Mouse (Mus musculus): ENCODE measurements around the gene Ghrh. TPM values are rescaled to one million over a fixed set of nuclear protein-coding genes. Genes with fewer than 3 reads are reported as not detected.
A peak's percentile ranks its signal among the peaks of the same experiment; 100 is the strongest.

The Ghrh gene
- polyA plus RNA-seq, 1 experiment from 2014 or later: not detected

- Histone ChIP-seq H3K9ac (replicated peaks; ENCODE audit: low read length) (no peak overlapping the region), H3K36me3 (ENCODE audit: insufficient read depth, low read length) (0 out of 2 replicates have a peak, but pooled peaks cover 11% of the 10 kb centered on the region), H3K4me2 (replicated peaks; ENCODE audit: low read depth, low read length) (no peak overlapping the region), H3K27ac (ENCODE audit: low read length) (no peak overlapping the region), H3K4me3 (ENCODE audit: low read length) (no peak overlapping the region), H3K4me1 (ENCODE audit: insufficient read depth, low read length) (peaks cover 17% of the 10 kb centered on the region; the same call in 1 of the 2 replicates), H3K27me3 (ENCODE audit: insufficient read depth, low read length) (no peaks in the 10 kb centered on the region), H3K9me3 (ENCODE audit: low read length) (no peaks in the 10 kb centered on the region)
- ATAC-seq (ENCODE audit: low FRiP score, low TSS enrichment): no peak
- WGBS: 30% methylated on average over 14 of the region's 14 CpGs
Observed at GRCm38 (mm10) chr2:157375794-157376757, 28.8 kb upstream of the Ghrh start.

GRCm38 (mm10) chr2:157375051-157375450, 27.7 kb upstream of the Ghrh start:
- Histone ChIP-seq H3K4me2 (replicated peaks; ENCODE audit: low read depth, low read length) (no peak overlapping the region), H3K4me3 (ENCODE audit: low read length) (no peak overlapping the region), H3K36me3 (ENCODE audit: insufficient read depth, low read length) (0 out of 2 replicates have a peak, but pooled peaks cover 10% of the 10 kb centered on the region), H3K4me1 (ENCODE audit: insufficient read depth, low read length) (peaks cover 17% of the 10 kb centered on the region; the same call in 1 of the 2 replicates), H3K27me3 (ENCODE audit: insufficient read depth, low read length) (no peaks in the 10 kb centered on the region), H3K9me3 (ENCODE audit: low read length) (no peaks in the 10 kb centered on the region), H3K9ac (replicated peaks; ENCODE audit: low read length) (no peak overlapping the region), H3K27ac (ENCODE audit: low read length) (no peak overlapping the region)
- 58% methylated on average over 8 of the region's 8 CpGs for WGBS
- no peak for ATAC-seq (ENCODE audit: low FRiP score, low TSS enrichment)

- Histone ChIP-seq H3K4me3 (ENCODE audit: low read length) (no peak overlapping the region), H3K4me2 (replicated peaks; ENCODE audit: low read depth, low read length) (no peak overlapping the region), H3K36me3 (ENCODE audit: insufficient read depth, low read length) (0 out of 2 replicates have a peak, but pooled peaks cover 10% of the 10 kb centered on the region), H3K27me3 (ENCODE audit: insufficient read depth, low read length) (no peaks in the 10 kb centered on the region), H3K4me1 (ENCODE audit: insufficient read depth, low read length) (peaks cover 17% of the 10 kb centered on the region), H3K9me3 (ENCODE audit: low read length) (no peaks in the 10 kb centered on the region), H3K9ac (replicated peaks; ENCODE audit: low read length) (no peak overlapping the region), H3K27ac (ENCODE audit: low read length) (no peak overlapping the region)
- no peak for ATAC-seq (ENCODE audit: low FRiP score, low TSS enrichment)
- WGBS: 69% methylated on average over 3 of the region's 3 CpGs
Observed at GRCm38 (mm10) chr2:157373681-157374080, 26.4 kb upstream of the Ghrh start.

DNA sequence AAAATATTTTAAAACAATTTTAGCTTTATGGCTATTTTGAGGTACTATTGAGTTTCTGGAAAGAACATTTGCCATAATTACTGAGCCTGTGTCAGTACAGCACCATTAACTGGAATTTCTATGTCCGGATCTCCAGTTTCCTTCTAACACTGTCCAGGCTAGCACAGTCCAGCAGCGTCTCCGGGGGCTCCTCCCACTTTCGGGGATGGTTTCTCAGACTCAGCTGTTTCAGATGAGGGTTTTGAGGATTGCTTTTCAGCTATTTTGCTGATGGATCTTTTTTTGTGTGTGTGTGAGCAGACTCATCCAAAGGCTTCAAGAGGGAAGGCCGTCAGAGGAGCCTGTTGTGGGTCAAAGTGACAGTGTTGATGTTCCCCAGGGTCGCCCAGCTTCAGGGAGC, 24.4 kb upstream of the Ghrh start:
- Histone ChIP-seq H3K4me1 (ENCODE audit: insufficient read depth, low read length) (peaks cover 30% of the 10 kb centered on the region), H3K9me3 (ENCODE audit: low read length) (no peaks in the 10 kb centered on the region), H3K27me3 (ENCODE audit: insufficient read depth, low read length) (no peaks in the 10 kb centered on the region), H3K4me3 (ENCODE audit: low read length) (no peak overlapping the region), H3K9ac (replicated peaks; ENCODE audit: low read length) (no peak overlapping the region), H3K27ac (ENCODE audit: low read length) (no peak overlapping the region), H3K4me2 (replicated peaks; ENCODE audit: low read depth, low read length) (no peak overlapping the region), H3K36me3 (ENCODE audit: insufficient read depth, low read length) (0 out of 2 replicates have a peak, but pooled peaks cover 10% of the 10 kb centered on the region)
- WGBS: 64% methylated on average over 6 of the region's 6 CpGs
- no peak for ATAC-seq (ENCODE audit: low FRiP score, low TSS enrichment)

DNA sequence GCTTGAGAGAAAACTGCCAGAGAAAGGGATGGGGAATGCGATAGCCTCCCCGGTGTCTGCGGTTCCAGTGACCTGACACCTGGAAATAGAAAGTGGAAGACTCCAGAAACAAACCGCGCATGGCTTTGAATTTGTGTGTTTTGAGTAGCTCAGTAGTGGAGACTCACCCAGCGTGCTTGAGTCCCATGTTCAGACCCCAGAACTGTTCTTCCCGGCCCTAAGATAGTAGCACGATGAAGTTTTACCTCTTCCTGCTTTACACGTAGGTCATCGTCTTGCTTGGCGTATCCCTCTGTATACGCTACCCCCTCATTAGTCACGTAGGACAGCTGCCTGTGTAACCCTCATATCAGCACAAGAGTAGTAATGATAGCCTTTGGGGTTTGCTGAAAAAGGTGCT, 20.7 kb upstream of the Ghrh start:
- no peaks in the 10 kb centered on the region for H3K36me3 ChIP-seq (ENCODE audit: insufficient read depth, low read length)
- H3K27me3 ChIP-seq (ENCODE audit: insufficient read depth, low read length): no peaks in the 10 kb centered on the region
- peak overlapping the region; percentile 94 for H3K27ac ChIP-seq (ENCODE audit: low read length)
- no peaks in the 10 kb centered on the region for H3K9me3 ChIP-seq (ENCODE audit: low read length)
- peaks cover 13% of the 10 kb centered on the region for H3K4me1 ChIP-seq (ENCODE audit: insufficient read depth, low read length)
- peak; percentile 35; the same call in 1 of the 2 replicates for ATAC-seq (ENCODE audit: low FRiP score, low TSS enrichment)
- peak overlapping the region; percentile 89 for H3K4me3 ChIP-seq (ENCODE audit: low read length)
- H3K9ac ChIP-seq (replicated peaks; ENCODE audit: low read length): peak overlapping the region; percentile 96
- peak overlapping the region; percentile 81 for H3K4me2 ChIP-seq (replicated peaks; ENCODE audit: low read depth, low read length)
- WGBS: under 1% methylated on average over 13 of the region's 13 CpGs

DNA sequence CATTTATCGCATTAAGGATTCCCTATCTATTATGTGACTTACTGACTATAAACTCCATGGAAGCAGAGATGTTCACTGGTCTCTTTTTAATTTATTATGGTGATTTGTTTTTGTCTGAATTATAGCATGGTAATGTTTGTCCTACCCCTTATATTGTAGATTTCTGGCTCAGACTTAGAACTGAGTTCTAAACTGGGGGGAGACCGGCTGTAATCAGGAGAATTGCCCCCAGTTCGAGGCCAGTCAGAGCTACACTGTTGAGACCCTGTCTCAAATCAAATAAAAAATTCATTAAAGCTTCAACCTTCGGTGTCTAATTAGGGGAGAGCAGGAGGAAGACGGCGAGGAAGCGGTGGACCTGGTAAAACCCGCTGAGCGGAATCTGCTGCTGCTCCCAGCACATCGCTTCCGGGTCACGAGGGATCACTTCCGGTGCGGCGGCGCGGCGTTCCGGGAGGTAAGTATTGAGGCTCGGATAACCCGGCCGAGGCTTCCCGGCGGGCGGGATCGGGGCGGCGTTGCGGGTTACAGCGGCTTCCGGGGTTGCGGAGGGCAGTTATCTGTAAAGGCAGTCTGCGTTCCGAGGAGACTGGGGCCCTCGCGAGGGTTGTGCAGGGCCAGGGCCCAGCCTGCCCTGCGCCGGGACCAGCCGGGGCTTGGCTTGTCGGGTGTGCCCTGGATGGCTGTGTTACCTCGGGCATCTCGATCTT, 20.0 kb upstream of the Ghrh start, which contains the start of gene Manbal:
Gene Manbal, plus strand, starts transcription at position 411 of the 710 bp plus-strand sequence.
- peaks cover 13% of the 10 kb centered on the region for H3K4me1 ChIP-seq (ENCODE audit: insufficient read depth, low read length)
- peak within 1 kb of the TSS; percentile 89 for H3K4me3 ChIP-seq (ENCODE audit: low read length)
- ATAC-seq (ENCODE audit: low FRiP score, low TSS enrichment): peak; percentile 91
- H3K4me2 ChIP-seq (replicated peaks; ENCODE audit: low read depth, low read length): peak within 1 kb of the TSS; percentile 81
- peak within 1 kb of the TSS; percentile 94 for H3K27ac ChIP-seq (ENCODE audit: low read length)
- H3K9me3 ChIP-seq (ENCODE audit: low read length): no peaks in the 10 kb centered on the region
- WGBS: 4% methylated on average over 42 of the region's 42 CpGs
- H3K27me3 ChIP-seq (ENCODE audit: insufficient read depth, low read length): no peaks in the 10 kb centered on the region
- peak within 1 kb of the TSS; percentile 96 for H3K9ac ChIP-seq (replicated peaks; ENCODE audit: low read length)
- no peaks in the 10 kb centered on the region for H3K36me3 ChIP-seq (ENCODE audit: insufficient read depth, low read length)

DNA sequence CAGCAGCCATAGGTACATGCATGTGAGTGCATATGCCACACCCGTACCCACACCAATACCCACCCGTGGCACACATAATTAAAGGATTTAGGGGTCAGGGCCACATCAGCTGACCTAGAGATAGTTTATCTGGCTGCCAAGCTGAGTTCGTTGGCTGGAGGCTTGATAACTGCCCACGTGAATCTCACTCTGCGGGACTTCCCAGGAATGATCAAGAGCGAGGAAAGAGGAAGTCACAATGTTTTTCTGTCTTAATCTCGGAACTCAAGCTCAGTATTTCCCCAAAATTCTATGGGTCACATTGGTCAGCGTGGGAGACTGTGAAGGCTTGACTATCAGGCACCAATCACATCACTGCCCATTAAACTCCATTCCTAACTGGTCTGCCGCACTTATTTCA, 19.5 kb upstream of the Ghrh start:
- no peak for ATAC-seq (ENCODE audit: low FRiP score, low TSS enrichment)
- no peak overlapping the region for H3K9ac ChIP-seq (replicated peaks; ENCODE audit: low read length)
- 80% methylated on average over 9 of the region's 9 CpGs for WGBS
- H3K4me1 ChIP-seq (ENCODE audit: insufficient read depth, low read length): peaks cover 13% of the 10 kb centered on the region
- peak overlapping the region; percentile 81 for H3K4me2 ChIP-seq (replicated peaks; ENCODE audit: low read depth, low read length)
- H3K27me3 ChIP-seq (ENCODE audit: insufficient read depth, low read length): no peaks in the 10 kb centered on the region
- peak overlapping the region; percentile 94; the same call in 1 of the 2 replicates for H3K27ac ChIP-seq (ENCODE audit: low read length)
- H3K36me3 ChIP-seq (ENCODE audit: insufficient read depth, low read length): no peaks in the 10 kb centered on the region
- H3K9me3 ChIP-seq (ENCODE audit: low read length): no peaks in the 10 kb centered on the region
- peak overlapping the region; percentile 89; the same call in 1 of the 2 replicates for H3K4me3 ChIP-seq (ENCODE audit: low read length)

GRCm38 (mm10) chr2:157363031-157363430, 15.7 kb upstream of the Ghrh start:
- Histone ChIP-seq H3K27ac (ENCODE audit: low read length) (no peak overlapping the region), H3K4me3 (ENCODE audit: low read length) (no peak overlapping the region), H3K4me2 (replicated peaks; ENCODE audit: low read depth, low read length) (no peak overlapping the region), H3K36me3 (ENCODE audit: insufficient read depth, low read length) (no peaks in the 10 kb centered on the region), H3K27me3 (ENCODE audit: insufficient read depth, low read length) (no peaks in the 10 kb centered on the region), H3K9ac (replicated peaks; ENCODE audit: low read length) (no peak overlapping the region), H3K9me3 (ENCODE audit: low read length) (no peaks in the 10 kb centered on the region), H3K4me1 (ENCODE audit: insufficient read depth, low read length) (peaks cover 6% of the 10 kb centered on the region)
- no peak for ATAC-seq (ENCODE audit: low FRiP score, low TSS enrichment)
- 89% methylated on average over 3 of the region's 3 CpGs for WGBS

GRCm38 (mm10) chr2:157360028-157360427, 12.7 kb upstream of the Ghrh start:
- H3K27me3 ChIP-seq (ENCODE audit: insufficient read depth, low read length): no peaks in the 10 kb centered on the region
- H3K4me1 ChIP-seq (ENCODE audit: insufficient read depth, low read length): no peaks in the 10 kb centered on the region
- 88% methylated on average over 5 of the region's 5 CpGs for WGBS
- H3K9ac ChIP-seq (replicated peaks; ENCODE audit: low read length): no peak overlapping the region
- H3K27ac ChIP-seq (ENCODE audit: low read length): no peak overlapping the region
- no peaks in the 10 kb centered on the region for H3K36me3 ChIP-seq (ENCODE audit: insufficient read depth, low read length)
- H3K4me2 ChIP-seq (replicated peaks; ENCODE audit: low read depth, low read length): no peak overlapping the region
- H3K4me3 ChIP-seq (ENCODE audit: low read length): no peak overlapping the region
- no peak for ATAC-seq (ENCODE audit: low FRiP score, low TSS enrichment)
- H3K9me3 ChIP-seq (ENCODE audit: low read length): no peaks in the 10 kb centered on the region

Data from kidney, embryonic 16.5 days (tissue).